Mouse (Mus musculus) heart, embryonic 16.5 days (tissue): Measurements from ENCODE around the gene Ppa2. TPM values are rescaled to one million over a fixed set of nuclear protein-coding genes. Genes with fewer than 3 reads are reported as not detected.

Experiments
- ATAC-seq: fragments of 200-750 bp; cut with Nextera tagmentation; replicated peaks from 2 replicates; pipeline ENCODE4 v1.8.0; 2017; ENCODE audit warnings: moderate number of reproducible peaks; ENCODE audit not compliant: insufficient read depth, low FRiP score; ENCODE audit errors: extremely low read depth
- H3K27ac ChIP-seq: fragments of 300-500 bp; sonication (generic); 2 replicates; pipeline ENCODE4 v1.5.1; 2014; ENCODE audit warnings: mild to moderate bottlenecking, low read length, control low read depth, moderate library complexity
- H3K27me3 ChIP-seq: fragments of 300-500 bp; sonication (generic); 2 replicates; pipeline ENCODE4 v1.6.1; 2014; ENCODE audit warnings: low read length, mixed read lengths; ENCODE audit not compliant: control insufficient read depth, insufficient read depth
- H3K36me3 ChIP-seq: fragments of 300-500 bp; sonication (generic); 2 replicates; pipeline ENCODE4 v1.6.1; 2014; ENCODE audit not compliant: control insufficient read depth, insufficient read depth
- H3K4me1 ChIP-seq: fragments of 300-500 bp; sonication (generic); 2 replicates; pipeline ENCODE4 v1.6.1; 2014; ENCODE audit warnings: low read length, mixed read lengths; ENCODE audit not compliant: control insufficient read depth, insufficient read depth
- H3K4me2 ChIP-seq: fragments of 300-500 bp; sonication (generic); 2 replicates; pipeline ENCODE4 v1.6.1; 2014; ENCODE audit warnings: low read depth, mild to moderate bottlenecking, control low read depth, low read length
- H3K4me3 ChIP-seq: fragments of 300-500 bp; sonication (generic); 2 replicates; pipeline ENCODE4 v1.5.1; 2014; ENCODE audit warnings: mild to moderate bottlenecking, control low read depth, low read length
- H3K9ac ChIP-seq: fragments of 300-500 bp; sonication (generic); 2 replicates; pipeline ENCODE4 v1.6.1; 2014; ENCODE audit warnings: low read length, control low read depth
- H3K9me3 ChIP-seq: fragments of 300-500 bp; sonication (generic); replicated peaks from 2 replicates; pipeline ENCODE4 v1.6.1; 2016; ENCODE audit warnings: low read length; ENCODE audit not compliant: control insufficient read depth
- WGBS: fragments of 180-500 bp; shearing (Covaris S2); extraction: QIAGEN DNeasy Blood & Tissue Kit; methylation state at CpG from one replicate; pipeline ENCODE4 v1.1.7; 2014; 5-methylcytosine and 5-hydroxymethylcytosine counted together
- polyA plus RNA-seq: library from polyadenylated mRNA; unstranded; fragments of >200 nt; fragmentation: Nextera tagmentation; extraction: Ambion mirVana; gene quantifications from 2 replicates; pipeline ENCODE4 v1.2.1, GENCODE M21; 2015

The Ppa2 gene
- polyA plus RNA-seq, 1 experiment from 2014 or later = 129 TPM

DNA sequence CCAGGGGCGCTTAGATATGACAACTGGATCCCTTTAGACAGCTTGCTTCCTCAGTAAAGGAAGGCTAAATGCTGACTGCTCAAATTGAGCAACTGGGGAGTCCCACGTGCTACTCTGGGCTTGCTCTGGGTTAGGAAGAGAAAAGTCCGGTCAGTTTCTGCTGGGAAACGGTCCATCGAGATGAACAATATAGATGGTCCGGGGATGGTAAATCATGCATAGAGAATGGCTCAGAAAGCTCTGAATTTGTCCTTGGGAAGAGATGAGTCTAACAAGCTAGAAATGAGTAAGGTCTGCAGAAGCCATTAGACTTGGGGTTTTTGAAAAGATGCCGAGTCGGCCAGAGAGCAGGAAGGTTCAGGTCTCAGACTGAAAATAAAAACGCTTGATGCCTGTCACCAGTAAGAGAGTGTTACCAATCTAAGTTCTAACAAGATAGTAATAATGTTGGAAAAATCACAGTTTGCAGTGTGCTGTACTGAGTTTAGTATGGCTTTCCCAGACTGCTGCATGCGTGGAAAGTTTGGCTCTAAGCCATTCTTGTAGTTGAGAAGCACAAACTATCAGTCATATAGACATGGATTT is 80.0 kb downstream of the Ppa2 start:
- no peaks in the 10 kb centered on the region for H3K36me3 ChIP-seq
- ATAC-seq = no peak
- H3K9ac ChIP-seq = no peak overlapping the region
- 86% methylated on average over 10 of the region's 10 CpGs for WGBS
- no peaks in the 10 kb centered on the region for H3K9me3 ChIP-seq
- no peak overlapping the region for H3K4me2 ChIP-seq
- H3K27ac ChIP-seq = no peak overlapping the region
- H3K4me3 ChIP-seq = no peak overlapping the region
- H3K4me1 ChIP-seq = no peaks in the 10 kb centered on the region
- no peaks in the 10 kb centered on the region for H3K27me3 ChIP-seq

GRCm38 (mm10) chr3:133394531-133394930 is 84.6 kb downstream of the Ppa2 start:
- ATAC-seq = no peak
- no peak overlapping the region for H3K4me3 ChIP-seq
- H3K27me3 ChIP-seq = no peaks in the 10 kb centered on the region
- WGBS = 65% methylated on average over 2 of the region's 2 CpGs
- H3K9me3 ChIP-seq = no peaks in the 10 kb centered on the region
- H3K36me3 ChIP-seq = no peaks in the 10 kb centered on the region
- no peaks in the 10 kb centered on the region for H3K4me1 ChIP-seq
- H3K4me2 ChIP-seq = no peak overlapping the region
- no peak overlapping the region for H3K27ac ChIP-seq
- no peak overlapping the region for H3K9ac ChIP-seq

DNA sequence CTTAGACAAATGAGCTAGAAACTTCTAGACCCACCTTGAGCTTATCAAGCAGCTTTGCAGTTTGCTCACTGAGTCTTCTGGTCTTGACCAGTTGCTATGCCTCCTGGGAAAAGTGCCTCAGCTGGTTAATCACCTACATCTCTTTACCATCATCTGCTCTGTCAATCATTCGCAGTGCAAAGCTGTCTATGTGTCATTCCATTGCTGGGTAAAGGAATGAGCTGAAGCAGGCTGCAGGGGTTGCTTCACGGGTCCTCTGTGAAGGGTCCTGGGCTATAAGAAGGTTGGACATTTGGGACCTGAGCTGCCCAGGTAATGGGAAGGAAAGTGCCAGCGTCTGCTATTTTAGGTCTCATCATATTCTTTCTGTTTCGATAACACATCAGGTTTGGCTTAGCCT is 93.9 kb downstream of the Ppa2 start:
- H3K4me2 ChIP-seq = no peak overlapping the region
- no peak overlapping the region for H3K9ac ChIP-seq
- H3K36me3 ChIP-seq = no peaks in the 10 kb centered on the region
- H3K4me3 ChIP-seq = no peak overlapping the region
- H3K4me1 ChIP-seq = no peaks in the 10 kb centered on the region
- no peaks in the 10 kb centered on the region for H3K27me3 ChIP-seq
- 76% methylated on average over 4 of the region's 4 CpGs for WGBS
- no peaks in the 10 kb centered on the region for H3K9me3 ChIP-seq
- ATAC-seq = no peak
- H3K27ac ChIP-seq = no peak overlapping the region

- Histone ChIP-seq H3K4me3 (no peak overlapping the region), H3K27ac (no peak overlapping the region), H3K4me1 (no peaks in the 10 kb centered on the region), H3K9ac (no peak overlapping the region), H3K4me2 (no peak overlapping the region), H3K9me3 (no peaks in the 10 kb centered on the region), H3K36me3 (no peaks in the 10 kb centered on the region), H3K27me3 (no peaks in the 10 kb centered on the region)
- no peak for ATAC-seq
- WGBS = 83% methylated on average over 3 of the region's 3 CpGs
Observed at GRCm38 (mm10) chr3:133405636-133406035, 95.7 kb downstream of the Ppa2 start.

- no peaks in the 10 kb centered on the region for H3K4me1 ChIP-seq
- H3K9ac ChIP-seq = no peak overlapping the region
- H3K4me3 ChIP-seq = no peak overlapping the region
- H3K27ac ChIP-seq = no peak overlapping the region
- no peaks in the 10 kb centered on the region for H3K36me3 ChIP-seq
- no peak for ATAC-seq
- no peaks in the 10 kb centered on the region for H3K9me3 ChIP-seq
- no peaks in the 10 kb centered on the region for H3K27me3 ChIP-seq
- WGBS = 76% methylated on average over 5 of the region's 5 CpGs
- no peak overlapping the region for H3K4me2 ChIP-seq
Observed at GRCm38 (mm10) chr3:133406248-133406647, 96.3 kb downstream of the Ppa2 start.

- Histone ChIP-seq H3K27me3 (no peaks in the 10 kb centered on the region), H3K4me2 (no peak overlapping the region), H3K36me3 (no peaks in the 10 kb centered on the region), H3K4me3 (no peak overlapping the region), H3K4me1 (no peaks in the 10 kb centered on the region), H3K27ac (no peak overlapping the region), H3K9ac (no peak overlapping the region), H3K9me3 (no peaks in the 10 kb centered on the region)
- 69% methylated on average over 4 of the region's 4 CpGs for WGBS
- ATAC-seq = no peak
Observed at GRCm38 (mm10) chr3:133411123-133411675, 101.3 kb downstream of the Ppa2 start.

- no peaks in the 10 kb centered on the region for H3K27me3 ChIP-seq
- 85% methylated on average over 8 of the region's 8 CpGs for WGBS
- H3K27ac ChIP-seq = no peak overlapping the region
Observed at GRCm38 (mm10) chr3:133411768-133412167, 101.9 kb downstream of the Ppa2 start.

GRCm38 (mm10) chr3:133414747-133415146 is 104.8 kb downstream of the Ppa2 start:
- Histone ChIP-seq H3K9me3 (no peaks in the 10 kb centered on the region), H3K4me3 (no peak overlapping the region), H3K27me3 (no peaks in the 10 kb centered on the region), H3K4me1 (no peaks in the 10 kb centered on the region), H3K36me3 (no peaks in the 10 kb centered on the region), H3K27ac (no peak overlapping the region), H3K4me2 (no peak overlapping the region), H3K9ac (no peak overlapping the region)
- 87% methylated on average over 4 of the region's 4 CpGs for WGBS
- no peak for ATAC-seq

More at GRCm38 (mm10) chr3:133411768-133412167, 101.9 kb downstream of the Ppa2 start:
- Histone ChIP-seq H3K9ac (no peak overlapping the region), H3K4me1 (no peaks in the 10 kb centered on the region), H3K4me3 (no peak overlapping the region), H3K4me2 (no peak overlapping the region), H3K9me3 (no peaks in the 10 kb centered on the region), H3K36me3 (no peaks in the 10 kb centered on the region)
- ATAC-seq = no peak

GRCm38 (mm10) chr3:133423073-133423472 is 113.2 kb downstream of the Ppa2 start:
- Histone ChIP-seq H3K27ac (no peak overlapping the region), H3K4me3 (no peak overlapping the region), H3K9me3 (no peaks in the 10 kb centered on the region), H3K27me3 (no peaks in the 10 kb centered on the region), H3K36me3 (no peaks in the 10 kb centered on the region), H3K4me1 (no peaks in the 10 kb centered on the region), H3K9ac (no peak overlapping the region), H3K4me2 (no peak overlapping the region)
- ATAC-seq = no peak
